Mouse (Mus musculus) liver (tissue): ENCODE measurements at regions not wholly inside any gene's neighbourhood (a gene's known extent, or its start where the extent isn't known, plus 50 kb on each side); places are given as distances from the start of the nearest gene placed in this dataset.

Source experiments
- DNase-seq: peaks from one replicate; pipeline ENCODE4 v3.0.0-alpha.2; 2020; ENCODE audit warnings: mixed read lengths

DNA sequence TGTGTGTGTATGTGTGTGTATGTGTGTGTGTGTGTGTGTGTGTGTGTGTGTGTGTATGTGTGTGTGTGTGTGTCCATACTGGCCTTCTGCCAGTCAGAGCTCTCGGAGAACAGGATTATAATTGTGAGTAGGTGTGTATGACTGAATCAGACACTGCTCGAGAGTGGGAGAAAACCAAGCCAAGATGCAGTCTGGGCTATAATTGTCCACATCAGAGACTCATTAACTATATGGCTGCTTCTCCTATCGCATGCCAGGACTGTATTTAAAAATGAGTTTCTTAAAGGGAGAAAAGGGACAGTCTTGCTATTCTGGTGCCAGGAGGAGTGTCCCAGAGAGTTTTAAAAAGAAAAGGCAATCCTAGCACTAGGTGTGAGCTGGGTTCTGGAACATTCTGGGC, 58.7 kb upstream of the Adpgk start:
- DNase-seq: no peak

DNA sequence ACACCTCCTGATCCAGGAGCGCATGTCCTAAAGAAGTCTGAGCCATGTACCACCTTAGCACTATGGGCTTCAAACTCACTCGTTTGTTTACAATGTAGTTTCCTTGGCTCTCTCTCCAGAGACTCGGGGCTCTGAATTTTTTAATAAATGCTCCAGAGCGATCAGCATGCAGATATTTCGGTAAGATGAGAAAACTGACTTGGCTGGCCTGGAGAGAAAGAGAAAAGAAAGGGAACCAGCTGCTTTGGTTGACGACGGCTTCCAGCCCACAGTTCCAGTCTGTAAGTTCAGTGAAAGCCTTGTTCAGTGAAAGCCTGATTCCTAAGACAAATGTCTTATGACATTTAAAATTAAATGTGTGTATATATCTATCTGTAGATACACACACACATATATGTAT, 59.4 kb upstream of the Adpgk start:
- no peak for DNase-seq

DNA sequence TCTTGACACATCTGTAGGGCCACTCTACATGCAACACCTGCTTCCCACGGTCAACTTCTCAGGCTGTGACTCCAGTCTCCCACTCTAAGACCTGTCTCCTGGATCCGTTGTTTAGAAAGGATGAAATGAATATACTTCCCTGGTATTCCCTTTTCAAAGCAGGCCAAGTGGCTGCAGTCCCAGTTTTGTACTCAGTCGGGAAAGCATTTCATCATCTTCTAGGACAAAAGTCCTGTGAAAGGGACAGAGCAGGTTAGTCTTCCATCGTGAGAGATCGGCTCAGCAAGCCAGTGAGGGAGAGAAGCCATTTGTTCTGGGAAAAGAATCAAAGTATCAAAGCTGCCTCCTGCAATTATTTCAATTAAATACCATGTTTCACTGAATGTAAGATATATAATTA, 60.2 kb upstream of the Adpgk start:
- no peak for DNase-seq

DNA sequence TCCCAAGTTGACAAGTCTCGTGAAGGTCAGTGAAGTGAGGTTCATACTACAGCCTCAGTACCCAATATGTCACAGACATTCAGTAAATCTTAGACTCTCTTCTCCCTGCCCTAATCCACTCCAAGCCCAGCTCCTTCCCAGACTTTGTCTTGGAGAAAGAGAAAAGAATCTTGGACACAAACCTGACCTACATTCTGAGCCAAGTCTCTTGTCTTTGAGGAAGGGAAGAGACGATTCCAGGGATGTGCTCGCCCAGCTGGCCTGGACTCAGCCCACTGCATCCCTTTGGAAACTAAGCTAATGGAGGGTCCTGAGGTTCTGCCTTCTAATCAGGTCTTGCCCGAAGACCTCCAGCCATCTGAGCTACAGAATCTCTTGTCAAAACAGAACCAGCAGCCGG, 61.2 kb upstream of the Adpgk start:
- no peak for DNase-seq

DNA sequence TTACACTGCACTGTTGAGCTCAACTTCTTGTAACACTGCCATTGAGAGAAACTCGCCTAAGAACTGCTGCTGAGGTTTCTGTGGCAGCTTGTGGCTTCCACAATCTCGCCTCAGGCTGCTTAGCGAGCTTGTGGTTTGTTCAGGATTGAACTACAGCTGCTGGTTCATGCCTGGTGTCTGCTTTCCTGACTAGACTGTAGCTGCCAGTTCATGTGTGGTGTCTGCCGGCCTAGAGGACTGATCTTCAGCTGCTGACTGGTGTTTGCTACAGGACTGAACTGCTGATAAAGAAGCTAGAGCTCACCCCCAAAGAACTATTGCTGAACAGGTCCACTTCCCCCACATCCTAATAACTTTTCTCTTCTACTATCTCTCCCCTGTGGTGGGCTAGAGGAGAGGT, 63.4 kb upstream of the Adpgk start:
- no peak for DNase-seq

DNA sequence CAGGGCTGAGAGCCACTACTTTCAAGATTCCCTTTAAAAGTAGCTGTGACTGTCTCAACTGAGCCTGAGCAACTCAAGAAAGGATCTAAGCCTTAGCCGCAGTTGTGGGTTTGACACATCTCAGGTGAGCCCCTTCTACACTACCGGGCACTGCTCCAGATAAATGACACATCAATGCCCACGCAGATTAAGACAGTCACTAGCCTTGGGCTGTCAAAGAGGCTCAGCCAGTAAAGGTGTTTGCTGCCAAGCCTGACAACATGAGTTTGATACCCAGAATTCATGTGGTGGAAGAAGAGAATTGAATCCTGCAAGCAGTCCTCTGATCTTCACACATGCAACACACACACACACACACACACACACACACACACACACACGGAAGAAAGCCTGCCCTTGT, 65.0 kb upstream of the Adpgk start:
- DNase-seq: no peak

DNA sequence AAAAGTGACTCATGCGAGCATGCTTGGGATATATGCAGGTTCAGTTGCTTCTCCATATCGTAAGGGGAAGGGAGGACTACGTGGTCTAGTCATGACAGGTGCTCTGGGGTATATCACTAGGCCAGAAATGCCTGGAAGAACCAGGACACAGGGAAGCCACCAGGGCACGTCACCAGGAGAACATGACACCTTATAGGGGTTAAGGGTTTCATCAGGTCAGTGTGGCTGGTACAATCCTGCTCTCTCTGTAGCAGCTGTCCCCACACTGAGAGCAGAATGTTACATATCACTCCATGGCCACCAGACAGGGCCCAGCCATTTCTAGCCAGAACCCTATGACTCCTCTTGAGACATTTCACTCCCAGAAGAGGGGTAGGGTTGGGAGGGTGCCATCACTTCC, 72.1 kb upstream of the Adpgk start:
- no peak for DNase-seq

DNA sequence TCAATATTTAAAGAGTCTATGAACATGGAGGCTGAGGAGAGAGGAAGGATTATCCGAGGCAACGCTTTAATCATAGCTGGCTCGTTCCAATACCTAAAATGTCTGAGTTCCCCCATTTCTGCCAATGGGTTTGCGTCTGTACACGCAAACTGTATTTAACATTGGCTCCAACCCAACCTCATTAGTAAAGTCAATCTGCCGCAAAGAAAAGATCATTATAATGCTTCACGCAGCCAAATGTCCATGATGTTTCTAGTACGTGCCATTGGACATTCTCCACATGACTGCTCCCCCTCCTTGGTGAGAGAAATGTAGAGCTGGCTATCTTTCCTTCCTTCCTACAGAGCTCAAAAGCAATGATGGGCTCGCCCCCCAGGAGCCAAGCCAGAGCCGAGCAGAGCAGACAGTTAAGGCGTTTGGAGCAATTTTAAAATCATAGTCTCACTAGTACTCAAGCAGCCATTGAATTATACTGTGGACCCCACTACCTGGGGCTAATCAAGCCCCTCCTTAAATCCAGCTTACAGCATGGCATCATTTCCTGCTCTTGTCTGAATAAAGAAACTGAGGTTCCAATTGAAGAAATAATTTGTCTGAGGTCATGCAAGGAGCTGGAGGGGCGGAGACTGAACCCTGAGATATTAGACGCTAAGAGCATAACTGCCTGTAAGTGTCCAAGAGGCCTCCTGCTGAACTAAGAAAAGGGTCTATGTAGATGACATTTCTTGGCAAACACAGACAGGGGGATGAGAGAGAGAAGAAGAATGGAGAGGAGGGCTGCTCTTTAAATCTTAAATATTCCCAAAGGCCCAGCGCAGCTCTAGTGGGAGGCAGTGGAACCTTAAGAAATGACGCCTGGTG, 88.5 kb upstream of the Adpgk start:
- no peak for DNase-seq

DNA sequence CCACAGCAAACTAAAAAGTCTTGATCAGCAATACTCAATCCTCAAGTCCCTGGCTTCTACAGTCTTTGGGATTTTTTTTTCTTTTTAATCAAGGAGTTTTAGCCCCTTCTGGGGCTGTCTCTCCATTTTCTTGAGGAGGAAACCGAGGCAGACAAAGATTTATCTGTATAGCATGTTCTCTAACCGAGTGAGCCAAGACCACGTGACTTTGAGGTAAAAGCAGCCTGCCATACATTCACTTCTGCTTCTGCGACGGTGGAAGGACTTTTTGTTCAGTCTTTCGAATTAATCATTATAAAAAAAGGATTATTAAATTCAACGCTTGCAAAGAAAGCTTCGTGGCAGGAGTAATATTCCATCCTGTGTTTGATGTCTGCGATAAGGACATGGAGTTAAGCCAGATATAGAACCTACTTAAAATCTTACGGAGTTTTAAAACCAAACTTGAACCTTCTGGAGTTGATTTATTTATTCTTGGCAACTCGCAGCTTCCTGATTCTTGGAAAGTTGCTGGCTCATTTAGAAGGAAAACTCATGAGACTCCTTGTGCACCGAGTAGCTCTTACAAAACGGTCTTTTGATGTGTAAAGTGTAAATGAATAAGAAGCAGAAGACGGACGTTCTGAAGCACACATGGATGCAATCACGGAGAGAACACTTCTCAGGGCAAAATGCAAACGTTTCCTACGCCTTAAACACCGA, 91.7 kb upstream of the Adpgk start:
- DNase-seq: no peak

DNA sequence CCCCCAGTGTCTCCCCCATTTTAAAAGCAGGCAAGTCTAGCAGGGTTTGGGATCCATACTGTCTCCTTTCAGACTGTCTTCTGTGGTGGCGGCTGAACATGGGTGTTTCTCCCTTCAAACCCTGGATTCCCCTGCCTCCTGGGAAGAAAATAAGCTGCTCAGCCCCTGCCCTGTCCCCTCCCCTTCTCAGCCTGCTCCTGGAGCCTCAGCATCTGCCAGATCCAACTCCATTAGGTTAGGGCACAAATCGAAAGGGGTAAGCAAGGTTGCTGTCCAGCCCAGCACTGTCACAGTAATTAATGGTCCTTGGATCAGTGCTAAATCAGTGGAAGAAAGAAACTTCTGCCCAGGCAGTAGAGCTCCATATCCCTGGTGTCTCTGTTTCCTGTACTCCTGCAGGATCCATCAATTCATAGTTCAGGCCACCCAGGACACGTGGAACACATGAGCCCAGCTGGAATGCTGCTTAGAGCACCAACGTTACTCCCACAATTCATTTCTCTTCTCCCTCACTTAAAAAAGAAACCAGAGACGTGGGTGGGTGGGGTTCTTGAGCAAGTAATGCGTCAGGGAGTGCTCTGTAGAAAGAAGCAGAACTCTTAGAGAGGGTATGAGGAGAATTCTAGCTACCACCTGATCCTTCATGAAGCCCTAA, 93.0 kb upstream of the Adpgk start:
- no peak for DNase-seq

DNA sequence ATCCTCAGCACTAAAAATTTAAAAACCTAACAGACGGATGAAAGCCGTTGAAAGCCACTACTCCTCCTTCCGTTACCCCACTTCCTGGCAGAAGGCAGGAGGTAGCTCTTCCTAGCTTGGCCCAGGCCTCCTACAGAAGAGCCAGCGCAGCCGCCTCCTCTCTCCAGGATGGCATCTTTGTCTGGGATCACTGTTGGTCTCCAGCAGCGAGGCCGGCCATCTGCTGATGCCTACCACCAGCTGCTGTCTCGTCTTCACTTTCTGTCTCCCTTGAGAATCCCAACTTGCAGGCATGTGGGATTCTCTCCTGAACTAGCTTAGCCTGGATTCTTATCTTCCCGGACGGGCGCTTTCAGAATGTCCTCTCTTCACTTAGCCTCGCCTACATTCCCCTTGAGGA, 93.9 kb upstream of the Adpgk start:
- no peak for DNase-seq

DNA sequence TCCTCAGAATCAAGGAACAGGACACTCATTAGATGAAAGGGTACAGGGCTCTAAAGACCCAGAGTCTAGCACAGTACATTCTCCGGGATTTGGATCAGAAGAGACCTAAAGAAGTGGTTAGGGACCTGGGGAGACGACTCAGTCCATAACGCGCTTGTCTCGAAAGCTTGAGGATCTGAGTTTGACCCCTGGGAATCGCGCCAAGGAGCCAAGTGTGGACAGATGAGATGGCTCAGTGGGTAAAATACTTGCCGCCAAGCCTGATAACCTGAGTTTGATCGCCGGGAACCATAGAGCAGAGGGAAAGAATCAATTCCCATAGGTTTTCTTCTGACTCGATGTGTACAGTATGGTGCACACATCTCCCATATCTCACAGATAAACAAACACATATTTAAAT, 97.4 kb upstream of the Adpgk start:
- no peak for DNase-seq

DNA sequence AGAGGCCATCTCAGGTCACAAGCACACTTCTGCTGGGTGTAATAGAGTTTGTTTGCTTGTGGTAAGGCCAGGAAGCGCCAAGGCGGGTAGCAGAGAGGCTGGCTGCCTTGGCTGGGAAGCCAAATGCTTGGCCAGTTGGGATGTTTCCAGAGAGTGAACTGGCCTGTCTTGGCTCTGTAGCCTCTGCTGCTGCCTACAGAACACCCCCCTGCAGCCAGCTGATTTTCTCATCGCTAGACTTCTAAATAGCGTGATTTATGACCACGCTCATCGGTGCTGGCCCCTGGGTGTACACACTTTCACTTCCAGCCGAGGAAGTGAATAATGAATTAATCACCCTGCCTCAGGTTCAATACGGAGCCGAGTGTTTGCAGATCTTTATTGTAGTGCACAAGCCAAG, 102.2 kb upstream of the Adpgk start:
- no peak for DNase-seq

DNA sequence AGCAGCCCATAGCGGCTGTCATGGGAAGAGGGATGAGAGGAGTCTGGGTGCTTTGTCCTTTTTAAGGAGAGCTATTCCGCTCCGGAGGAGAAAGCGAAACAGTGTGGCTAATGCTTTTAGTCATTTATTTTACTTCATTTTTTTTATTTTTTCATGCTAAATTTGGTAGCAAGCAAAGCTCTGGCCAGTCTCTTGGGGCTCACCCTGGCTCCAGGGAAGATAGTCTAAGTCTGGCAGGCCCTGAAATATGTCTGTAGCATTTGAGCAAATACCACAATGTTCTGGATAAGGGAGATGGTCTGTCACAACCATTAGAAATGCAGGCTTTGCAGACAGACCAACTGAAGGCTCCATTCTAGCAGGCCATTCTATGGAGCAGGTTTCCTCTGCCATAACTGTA, 102.9 kb upstream of the Adpgk start:
- no peak for DNase-seq

DNA sequence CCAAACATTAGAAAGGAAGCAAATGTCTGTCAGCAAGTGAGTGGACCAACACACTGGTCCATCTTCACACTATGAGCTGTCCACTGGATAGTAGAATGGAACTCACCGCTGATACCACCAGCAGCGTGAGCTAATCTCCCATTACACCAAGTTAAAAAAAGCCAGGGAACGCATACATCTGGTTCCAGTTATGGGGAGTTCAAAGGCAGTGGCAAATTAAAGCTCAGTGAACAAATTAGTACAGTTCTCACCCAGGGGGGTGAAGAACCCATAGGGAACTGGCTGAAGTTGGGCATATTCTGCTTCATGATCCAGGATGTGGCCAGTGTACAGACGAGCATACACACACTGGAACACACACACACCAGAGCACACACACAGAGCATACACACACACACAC, 105.0 kb upstream of the Adpgk start:
- no peak for DNase-seq

DNA sequence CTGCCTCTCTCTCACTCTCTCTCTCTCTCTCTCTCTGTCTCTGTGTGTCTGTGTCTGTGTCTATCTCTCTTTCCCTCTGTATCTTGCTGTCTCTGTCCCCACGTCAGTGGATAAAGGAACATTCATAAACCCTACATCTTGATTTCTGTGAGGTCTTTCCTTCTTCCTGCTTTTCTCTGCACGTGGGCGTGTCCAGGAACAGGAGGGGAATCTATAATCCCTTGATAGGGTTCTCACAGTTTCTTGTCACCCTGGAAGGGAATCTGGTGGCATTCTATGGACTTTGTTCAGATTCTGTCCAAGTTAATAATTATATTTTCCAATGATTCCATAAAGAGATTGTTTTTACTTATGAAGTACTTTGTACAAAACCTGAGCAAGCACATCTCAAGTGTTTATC, 107.3 kb upstream of the Adpgk start:
- DNase-seq: no peak

DNA sequence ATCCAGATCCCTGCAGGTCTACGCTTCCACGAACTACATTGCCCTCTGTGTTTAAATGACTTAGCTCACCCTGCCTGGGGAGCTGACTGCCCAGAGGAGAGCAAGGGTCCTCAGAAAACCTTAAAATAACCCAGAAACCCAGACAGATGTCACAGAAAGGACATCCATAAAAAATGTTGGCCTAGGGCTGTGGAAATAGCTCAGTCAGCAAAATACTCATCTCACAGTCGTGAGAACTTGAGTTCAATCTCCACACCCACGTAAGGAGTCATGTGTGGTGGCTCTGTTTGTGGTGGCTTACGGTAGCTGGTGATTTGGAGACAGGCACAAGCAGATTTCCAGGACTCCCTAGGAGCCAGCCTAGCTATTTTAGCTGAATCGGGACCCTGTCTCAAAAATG, 108.5 kb upstream of the Adpgk start:
- DNase-seq: no peak

DNA sequence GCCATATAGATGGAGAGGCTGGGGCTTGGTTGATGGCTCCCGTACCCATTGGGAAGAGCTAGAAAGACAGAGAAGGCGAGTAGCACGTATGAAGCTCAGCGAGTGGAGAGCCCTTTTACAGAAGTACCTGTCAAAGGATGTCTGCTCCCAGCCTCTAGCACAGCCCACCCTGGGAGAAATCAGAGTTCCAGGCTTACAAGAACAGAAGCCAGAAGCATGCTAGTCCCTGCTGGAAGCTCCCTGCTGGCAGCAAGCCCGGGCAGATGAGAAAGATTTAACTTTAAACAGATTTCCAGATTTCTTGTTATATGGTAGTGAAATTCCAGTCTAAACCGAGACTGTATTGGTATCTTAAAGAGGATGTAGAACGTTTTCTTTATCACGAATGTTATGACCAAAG, 108.9 kb upstream of the Adpgk start:
- DNase-seq: no peak

DNA sequence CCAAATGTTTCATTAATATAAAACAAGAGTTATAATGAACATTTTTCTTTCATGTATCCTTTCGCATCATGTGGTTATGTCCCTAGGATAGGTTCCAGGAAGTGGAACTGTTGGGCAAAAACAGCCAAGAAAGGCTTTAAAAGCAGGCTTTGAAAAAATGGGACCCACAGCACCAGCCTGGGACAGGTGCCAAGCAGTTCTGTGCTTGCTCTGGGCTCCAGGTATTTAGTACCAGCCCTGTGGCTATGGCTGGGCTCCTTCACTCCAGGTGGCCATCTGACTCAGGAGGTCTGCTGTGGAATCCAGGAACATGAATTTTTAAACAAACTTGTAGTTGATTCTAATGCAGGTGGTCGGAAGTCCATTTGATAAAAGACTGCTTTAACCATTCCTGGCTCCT, 119.8 kb upstream of the Adpgk start:
- no peak for DNase-seq

DNA sequence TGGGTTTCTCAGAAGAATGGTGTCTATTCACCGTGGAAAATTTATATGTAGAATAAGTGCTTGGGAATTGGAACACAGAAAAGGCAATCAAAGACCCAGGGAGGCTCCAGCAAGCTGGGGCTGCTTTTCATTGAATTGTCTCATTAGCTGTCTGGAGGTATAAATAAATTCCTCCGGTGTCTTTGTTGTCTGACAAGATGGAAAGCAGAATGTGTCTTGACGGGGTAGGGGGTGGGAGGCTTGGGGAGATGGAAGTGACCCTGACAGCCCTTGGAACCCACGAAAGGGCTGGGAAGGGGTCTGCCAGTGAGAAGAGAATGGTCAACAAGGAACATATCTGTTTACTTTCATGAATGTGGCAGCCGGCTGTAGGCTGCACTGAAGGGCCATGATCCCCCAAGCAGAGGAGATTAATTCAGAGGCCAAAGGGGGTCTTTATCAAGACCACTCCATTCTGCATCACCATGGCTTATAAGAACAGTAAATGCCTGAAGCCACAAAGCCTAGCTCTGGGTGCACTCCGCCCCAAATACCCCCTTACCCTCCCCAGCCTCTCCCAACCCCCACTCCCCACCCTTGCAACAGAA, 127.2 kb upstream of the Neo1 start:
- no peak for DNase-seq

DNA sequence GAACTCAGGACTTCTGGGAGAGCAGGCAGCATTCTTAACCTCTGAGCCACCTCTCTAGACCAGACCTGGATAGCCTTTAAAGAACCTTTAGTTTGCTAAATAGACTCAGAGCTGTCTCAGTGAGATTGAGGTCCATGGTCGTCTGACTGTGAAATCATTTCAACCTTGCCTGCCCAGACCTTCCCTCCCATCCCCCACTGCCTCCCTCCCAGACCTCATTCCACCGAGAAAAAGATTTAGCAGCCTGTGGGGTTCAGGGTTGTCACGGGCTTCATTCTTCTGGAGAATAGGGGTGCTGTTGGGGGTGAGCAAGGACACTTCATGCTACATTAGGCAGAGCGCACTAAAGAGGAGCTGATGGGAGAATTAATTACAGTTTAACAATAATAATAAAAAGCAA, 126.7 kb upstream of the Neo1 start:
- DNase-seq: no peak

DNA sequence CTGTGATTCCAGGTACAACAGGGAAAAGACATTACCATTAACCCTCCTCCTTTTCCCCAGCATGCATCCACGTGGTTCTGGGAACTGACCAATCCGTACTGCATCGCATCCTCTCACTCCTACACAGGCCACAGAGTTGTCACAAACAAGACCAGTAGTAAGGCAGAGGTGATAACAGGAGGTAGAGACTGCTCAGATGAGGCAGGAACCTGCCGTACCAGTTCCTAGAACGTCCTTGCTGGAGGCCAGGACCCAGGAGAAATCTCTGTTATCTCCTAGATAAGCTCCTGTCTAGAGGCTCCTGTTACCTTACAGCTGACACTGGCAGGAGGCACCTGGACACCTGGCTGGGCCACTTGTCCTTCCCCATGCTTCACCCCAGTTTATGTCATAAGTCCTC, 121.4 kb upstream of the Neo1 start:
- DNase-seq: no peak

DNA sequence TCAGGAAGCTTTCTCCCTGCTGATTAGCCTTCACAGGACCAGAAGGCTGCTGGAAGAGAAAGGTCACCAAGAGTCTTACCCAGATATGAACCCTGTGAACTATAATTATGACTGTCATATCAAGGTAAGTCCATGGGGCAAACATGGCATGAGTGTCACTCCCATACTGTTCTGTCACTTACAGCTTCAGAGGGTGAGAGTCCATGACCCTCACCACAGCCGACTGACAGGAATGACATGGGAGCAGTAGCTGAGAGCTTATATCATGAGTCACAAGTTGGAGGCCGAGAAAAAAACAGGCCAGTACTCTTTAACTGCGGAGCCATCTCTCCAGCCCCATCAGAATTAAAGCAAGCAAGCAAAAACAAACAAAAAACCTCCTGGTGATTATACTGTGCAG, 117.7 kb upstream of the Neo1 start:
- no peak for DNase-seq

DNA sequence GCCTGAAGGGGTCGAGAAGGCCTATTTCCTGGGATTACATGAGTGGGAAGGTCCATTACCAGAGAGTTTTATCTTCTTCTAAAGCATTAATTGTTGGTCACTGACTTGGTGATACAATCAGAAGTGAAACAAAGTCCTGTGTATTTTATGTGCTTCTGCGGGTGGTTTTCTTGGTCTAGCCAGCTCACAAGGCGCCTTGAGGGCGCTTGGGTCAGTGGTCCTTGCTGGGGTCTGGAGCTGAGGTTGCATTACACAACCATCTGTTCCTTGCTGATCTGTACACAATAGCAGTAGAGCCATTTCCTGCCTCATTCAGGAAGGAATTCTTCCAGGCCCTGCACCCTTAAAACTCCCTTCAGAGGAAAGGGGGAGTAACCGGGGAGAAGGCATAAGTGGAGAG, 116.9 kb upstream of the Neo1 start:
- DNase-seq: no peak
